Mouse (Mus musculus): Measurements from ENCODE around the gene Gm15114. TPM values are rescaled to one million over a fixed set of nuclear protein-coding genes. Genes with fewer than 3 reads are reported as not detected.
"Not testable (repeated sequence)": the region's sequence is repeated elsewhere in the genome, so short reads cannot be mapped to it uniquely, and the experiment has no call there.

The Gm15114 gene
- polyA plus RNA-seq (2021): not detected

DNA sequence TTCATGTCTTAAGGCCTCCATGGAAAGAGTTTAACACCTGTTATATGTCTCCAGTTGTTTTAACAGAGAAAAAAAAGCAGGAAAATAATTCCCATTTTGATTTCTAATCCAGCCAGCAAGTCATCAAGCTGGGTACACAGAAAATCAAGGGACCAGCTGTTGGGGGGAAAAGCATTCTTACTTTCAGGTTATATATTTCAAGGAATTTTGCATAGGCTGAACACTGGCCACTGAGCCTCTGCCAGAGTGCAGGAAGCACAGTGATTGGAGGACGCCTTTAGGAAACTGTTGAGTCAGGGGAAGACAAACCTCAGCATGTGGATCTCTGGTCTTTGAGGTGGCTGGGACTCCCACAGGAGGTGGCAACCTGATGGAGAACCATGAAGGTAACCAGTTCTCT, at the start of gene Gm15114:
Gene Gm15114, plus strand, starts transcription at position 301 of the 400 bp plus-strand sequence.
- POLR2A ChIA-PET; DNase-seq (ENCODE audit: low read depth, low spot score); CTCF ChIA-PET; in situ Hi-C loops (cut with MboI; ENCODE audit: low pct_unique_long_range_greater_than_20kb); ATAC-seq; H3K27me3 ChIP-seq: not testable (repeated sequence)

Other genes starting within 250 kb of the Gm15114 start
- gene Gm8334, start 126.2 kb downstream of the Gm15114 start, polyA plus RNA-seq (2021): not detected
- not detected for gene Gm15127, start 174.6 kb downstream of the Gm15114 start, polyA plus RNA-seq (2021)